Mouse (Mus musculus) thymus, adult 2 months (tissue): Measurements from ENCODE around the gene Csnk2a2. TPM values are rescaled to one million over a fixed set of nuclear protein-coding genes. Genes with fewer than 3 reads are reported as not detected.

ENCODE experiments used
- DNase-seq: peaks from one replicate; pipeline ENCODE4 v3.0.0; 2021
- H3K27ac ChIP-seq: fragments of 200-500 bp; 2 replicates; pipeline ENCODE4 v1.5.1; 2012; ENCODE audit warnings: low read length, control low read depth; ENCODE audit not compliant: control insufficient read depth, insufficient read depth
- H3K27me3 ChIP-seq: fragments of 200-500 bp; 2 replicates; pipeline ENCODE4 v1.6.1; 2012; ENCODE audit warnings: mild to moderate bottlenecking, low read length, moderate library complexity, mixed read lengths; ENCODE audit not compliant: control insufficient read depth, insufficient read depth
- H3K36me3 ChIP-seq: fragments of 200-500 bp; 2 replicates; pipeline ENCODE4 v1.6.1; 2012; ENCODE audit warnings: mild to moderate bottlenecking, low read length, moderate library complexity; ENCODE audit not compliant: control insufficient read depth, insufficient read depth
- H3K4me1 ChIP-seq: fragments of 200-500 bp; replicated peaks from 2 replicates; pipeline ENCODE4 v1.6.1; 2012; ENCODE audit warnings: low read length; ENCODE audit not compliant: control insufficient read depth, insufficient read depth
- H3K4me3 ChIP-seq: fragments of 200-500 bp; 2 replicates; pipeline ENCODE4 v1.5.1; 2012; ENCODE audit warnings: mild to moderate bottlenecking, low read length, control low read depth, moderate library complexity; ENCODE audit not compliant: control insufficient read depth, insufficient read depth
- CTCF ChIP-seq: fragments of 200-500 bp; IDR thresholded peaks from 2 replicates; pipeline ENCODE4 v1.5.1; 2012; ENCODE audit warnings: mild to moderate bottlenecking, control low read depth, low read length, moderate library complexity, borderline replicate concordance; ENCODE audit not compliant: control insufficient read depth, poor library complexity, insufficient read depth; ENCODE audit errors: extremely low read depth
- POLR2A ChIP-seq: fragments of 200-500 bp; IDR thresholded peaks from 2 replicates; pipeline ENCODE4 v1.6.1; 2012; ENCODE audit warnings: mild to moderate bottlenecking, low read length, control low read depth, moderate library complexity; ENCODE audit not compliant: control insufficient read depth, poor library complexity, insufficient read depth; ENCODE audit errors: extremely low read depth
- WGBS: fragments of 180-500 bp; shearing (Covaris S2); methylation state at CpG from one replicate; pipeline ENCODE4 v1.1.7; 2018; 5-methylcytosine and 5-hydroxymethylcytosine counted together
- polyA plus RNA-seq: library from polyadenylated mRNA; depleted of rRNA; stranded (reverse); fragments of >200 nt; gene quantifications from 2 replicates; pipeline ENCODE4 v1.2.3, GENCODE M21; 2012

Gene Csnk2a2
- polyA plus RNA-seq, 1 experiment, result 35.2 TPM

- 93% methylated on average over 7 of the region's 7 CpGs for WGBS
- H3K36me3 ChIP-seq, result peaks cover 24% of the 10 kb centered on the region
- no peaks in the 10 kb centered on the region for H3K27me3 ChIP-seq
- H3K4me1 ChIP-seq, result no peaks in the 10 kb centered on the region
- DNase-seq, result no peak
- H3K27ac ChIP-seq, result no peak overlapping the region
- no peak for TF ChIP-seq POLR2A
- TF ChIP-seq CTCF, result no peak
- no peak overlapping the region for H3K4me3 ChIP-seq
Measured at GRCm38 (mm10) chr8:95447661-95448060, 42.2 kb downstream of the Csnk2a2 start.

- Histone ChIP-seq H3K36me3 (peaks cover 10% of the 10 kb centered on the region), H3K4me3 (no peak overlapping the region), H3K27ac (no peak overlapping the region), H3K4me1 (no peaks in the 10 kb centered on the region), H3K27me3 (no peaks in the 10 kb centered on the region)
- DNase-seq, result no peak
- WGBS, result 96% methylated on average over 4 of the region's 4 CpGs
- TF ChIP-seq CTCF (no peak), POLR2A (no peak)
Measured at GRCm38 (mm10) chr8:95445042-95445441, 44.8 kb downstream of the Csnk2a2 start.

- no peaks in the 10 kb centered on the region for H3K36me3 ChIP-seq
- no peaks in the 10 kb centered on the region for H3K4me1 ChIP-seq
- no peaks in the 10 kb centered on the region for H3K27me3 ChIP-seq
- H3K4me3 ChIP-seq, result no peak overlapping the region
- no peak for DNase-seq
- 87% methylated on average over 5 of the region's 5 CpGs for WGBS
- H3K27ac ChIP-seq, result no peak overlapping the region
- no peak for TF ChIP-seq POLR2A
- no peak for TF ChIP-seq CTCF
Measured at GRCm38 (mm10) chr8:95441491-95442039, 48.3 kb downstream of the Csnk2a2 start.

GRCm38 (mm10) chr8:95440168-95440709 is 49.6 kb downstream of the Csnk2a2 start:
- WGBS, result 96% methylated on average over 5 of the region's 5 CpGs
- no peak for TF ChIP-seq POLR2A
- no peak for TF ChIP-seq CTCF
- no peaks in the 10 kb centered on the region for H3K36me3 ChIP-seq

GRCm38 (mm10) chr8:95439421-95439820 is 50.4 kb downstream of the Csnk2a2 start:
- Histone ChIP-seq H3K36me3 (no peaks in the 10 kb centered on the region), H3K4me1 (no peaks in the 10 kb centered on the region), H3K27me3 (no peaks in the 10 kb centered on the region), H3K4me3 (no peak overlapping the region), H3K27ac (no peak overlapping the region)
- TF ChIP-seq CTCF, result no peak
- no peak for TF ChIP-seq POLR2A
- WGBS, result 100% methylated on average over 2 of the region's 2 CpGs
- DNase-seq, result no peak

More at GRCm38 (mm10) chr8:95440168-95440709, 49.6 kb downstream of the Csnk2a2 start:
- Histone ChIP-seq H3K4me1 (no peaks in the 10 kb centered on the region), H3K27ac (no peak overlapping the region), H3K4me3 (no peak overlapping the region), H3K27me3 (no peaks in the 10 kb centered on the region)
- no peak for DNase-seq

- Histone ChIP-seq H3K4me3 (no peak overlapping the region), H3K27ac (no peak overlapping the region), H3K4me1 (peaks cover 9% of the 10 kb centered on the region), H3K36me3 (no peaks in the 10 kb centered on the region), H3K27me3 (no peaks in the 10 kb centered on the region)
- no peak for DNase-seq
- 40% methylated on average over 5 of the region's 5 CpGs for WGBS
- TF ChIP-seq CTCF (no peak), POLR2A (no peak)
Measured at GRCm38 (mm10) chr8:95437341-95437992, 52.4 kb downstream of the Csnk2a2 start.

- Histone ChIP-seq H3K36me3 (no peaks in the 10 kb centered on the region), H3K27me3 (no peaks in the 10 kb centered on the region), H3K4me1 (peaks cover 9% of the 10 kb centered on the region), H3K4me3 (no peak overlapping the region), H3K27ac (no peak overlapping the region)
- no peak for DNase-seq
- no peak for TF ChIP-seq CTCF
- TF ChIP-seq POLR2A, result no peak
- 90% methylated on average over 3 of the region's 3 CpGs for WGBS
Measured at GRCm38 (mm10) chr8:95435930-95436329, 53.9 kb downstream of the Csnk2a2 start.
